ENCODE assay signal across 8 mouse cellular contexts in the genomic region with DNA sequence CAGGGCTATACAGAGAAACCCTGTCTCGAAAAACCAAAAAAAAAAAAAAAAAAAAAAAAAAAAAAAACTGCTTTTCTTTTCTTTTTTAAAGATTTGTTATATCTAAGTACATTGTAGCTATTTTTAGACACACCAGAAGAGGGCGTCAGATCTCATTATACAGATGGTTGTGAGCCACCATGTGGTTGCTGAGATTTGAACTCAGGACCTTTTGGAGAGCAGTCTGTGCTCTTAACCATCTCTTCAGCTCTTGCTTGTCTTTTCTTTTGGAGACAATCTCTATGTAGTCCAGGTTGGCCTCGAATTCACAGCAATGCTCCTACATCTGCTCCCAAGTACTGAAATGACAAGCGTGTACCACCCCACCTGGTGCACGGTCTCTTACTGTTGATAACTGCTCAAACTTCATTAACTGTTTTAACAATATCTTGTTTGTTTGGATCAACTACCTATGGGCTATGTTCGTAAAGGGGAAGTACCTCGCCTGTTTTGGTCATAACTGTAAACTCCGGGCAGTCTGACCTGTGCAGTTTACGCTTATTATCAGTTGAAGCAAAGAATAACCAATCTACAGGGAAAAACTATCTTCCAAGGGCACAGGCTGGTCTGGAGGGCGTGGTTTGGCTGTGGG. TPM values are rescaled to one million over a fixed set of nuclear protein-coding genes. Genes with fewer than 3 reads are reported as not detected.
DNase-seq lines count a peak whose midpoint lies in the region; ATAC-seq and TF ChIP-seq lines count a peak whose summit lies in the region.

No protein-coding gene starts in this region.

- TF ChIP-seq POLR2A in lung, adult 2 months (IDR thresholded peaks at IDR 0.05; ENCODE audit: borderline replicate concordance, extremely low read depth, low read depth, low read length): no peak
- TF ChIP-seq POLR2A in myocyte (IDR thresholded peaks at IDR 0.05; ENCODE audit: insufficient read length, low read depth): no peak

- H3K4me3 ChIP-seq in lung, adult 2 months (replicated peaks; ENCODE audit: extremely low read depth, low read depth, low read length): peak overlapping the region; percentile 18
- H3K4me3 ChIP-seq in hindbrain, postnatal 0 days (ENCODE audit: low read length): peak overlapping the region; percentile 55
- peak overlapping the region; percentile 62 for H3K4me3 ChIP-seq in myocyte

- ATAC-seq in hindbrain, postnatal 0 days: no peak

- H3K9ac ChIP-seq in hindbrain, postnatal 0 days (replicated peaks; ENCODE audit: low read length): peak overlapping the region; percentile 46; the same call in 1 of the 2 replicates

- H3K4me2 ChIP-seq in hindbrain, postnatal 0 days (ENCODE audit: low read depth, low read length): peak overlapping the region; percentile 59
- H3K4me2 ChIP-seq in myocyte (ENCODE audit: low read depth): peak overlapping the region; percentile 99

- H3K4me1 ChIP-seq in lung, adult 2 months (ENCODE audit: control insufficient read depth, insufficient read depth, low read length): peaks cover 3% of the 10 kb centered on the region; the same call in 1 of the 2 replicates
- peaks cover 9% of the 10 kb centered on the region; the same call in 1 of the 2 replicates for H3K4me1 ChIP-seq in hindbrain, postnatal 0 days (ENCODE audit: insufficient read depth, low read length)

- H3K36me3 ChIP-seq in hindbrain, postnatal 0 days (ENCODE audit: insufficient read depth, low read length): peaks cover 15% of the 10 kb centered on the region
- peaks cover 15% of the 10 kb centered on the region for H3K36me3 ChIP-seq in myocyte (ENCODE audit: control insufficient read depth, insufficient read depth)

- no peak overlapping the region for H3ac ChIP-seq in myocyte (ENCODE audit: control insufficient read depth, insufficient read length)

- no peak for TF ChIP-seq CTCF in lung, adult 2 months (IDR thresholded peaks at IDR 0.05; ENCODE audit: insufficient read depth, low read length)
- peak; percentile 20; the same call in 1 of the 2 replicates for TF ChIP-seq CTCF in hindbrain, postnatal 0 days (IDR thresholded peaks at IDR 0.05; ENCODE audit: low read depth)

- peaks cover 3% of the 10 kb centered on the region for H3K79me2 ChIP-seq in myocyte (ENCODE audit: control insufficient read depth, insufficient read depth)

- H3K27ac ChIP-seq in hindbrain, postnatal 0 days: peak overlapping the region; percentile 91; the same call in 1 of the 2 replicates

- intact Hi-C loops in left cerebral cortex, postnatal 10 days (cut with DNase I): loop anchor here (2.0 to 10.0 kb wide), 4 partner anchors 114 to 351 kb away; partner anchors contain the start of gene Phf12

- H3K9me3 ChIP-seq in hindbrain, postnatal 0 days (ENCODE audit: low read length): no peaks in the 10 kb centered on the region

- 6% methylated on average over 10 of the region's 10 CpGs for WGBS in lung, adult 2 months
- 4% methylated on average over 9 of the region's 10 CpGs for WGBS in hindbrain, postnatal 0 days

- no peaks in the 10 kb centered on the region for H3K27me3 ChIP-seq in hindbrain, postnatal 0 days (ENCODE audit: insufficient read depth, low read length)
- no peaks in the 10 kb centered on the region for H3K27me3 ChIP-seq in myocyte (ENCODE audit: control insufficient read depth, insufficient read depth, insufficient read length)

- DNase-seq in lung, adult 2 months: no peak
- DNase-seq in lung, postnatal 14 days: no peak
- DNase-seq in c-Kit-positive CD71-positive TER-119-positive erythroid progenitor cells, embryonic 14.5 days (ENCODE audit: low spot score): peak; percentile 98
- no peak for DNase-seq in hindbrain, postnatal 0 days (ENCODE audit: low spot score)
- no peak for DNase-seq in urinary bladder, adult 18-20 months (ENCODE audit: low spot score in 2 of 2)
- DNase-seq in left cerebral cortex, postnatal 10 days (ENCODE audit: extremely low spot score in 1 of 2, low spot score in 2 of 2): no peak
- DNase-seq in adrenal gland, postnatal 10 days: no peak

TF ChIP-seq in myocyte, 11 proteins besides CTCF, POLR2A, EP300 and RAD21:
- TF ChIP-seq E2F4 (IDR thresholded peaks at IDR 0.05; ENCODE audit: insufficient read depth) (no peak), POLR2AphosphoS2 (IDR thresholded peaks at IDR 0.05; ENCODE audit: insufficient read length, low read depth) (peak; percentile 1)
TF ChIP-seq in myocyte: peak in this region for 1.

RNA-seq across cellular contexts. Expression of gene Nek8, which starts 0.6 kb away (rescaled TPM):
- 16.1 and 18.9 TPM in 2 replicates for polyA plus RNA-seq in lung, adult 2 months (2012; rRNA removed)
- 7.6 and 11.8 TPM in 2 replicates for total RNA-seq in hindbrain, postnatal 0 days (2014; rRNA removed)
- 7.3 and 7.7 TPM in 2 replicates for polyA plus RNA-seq in hindbrain, postnatal 0 days (2015; fragmentation: Nextera tagmentation; extraction: Ambion mirVana)
- 9.6 TPM for polyA plus RNA-seq in myocyte (2012; fragmentation: generic; extraction: Trizol)
- 1 to 10 TPM; 4.8 to 5.8 TPM for total RNA-seq in left cerebral cortex, postnatal 10 days (2021)
- 10 to 100 TPM in 1 of 2 experiments, 1 to 10 TPM in 1; 8.6 to 10.9 TPM for total RNA-seq in adrenal gland, postnatal 10 days (2021)

RNA-seq across cellular contexts. Expression of gene Tlcd1, which starts 0.6 kb away (rescaled TPM):
- polyA plus RNA-seq in lung, adult 2 months (2012; rRNA removed): 38.0 and 44.2 TPM in 2 replicates
- 37.5 and 46.1 TPM in 2 replicates for total RNA-seq in hindbrain, postnatal 0 days (2014; rRNA removed)
- polyA plus RNA-seq in hindbrain, postnatal 0 days (2015; fragmentation: Nextera tagmentation; extraction: Ambion mirVana): 36.8 and 42.6 TPM in 2 replicates
- polyA plus RNA-seq in myocyte (2012; fragmentation: generic; extraction: Trizol): 17.4 TPM
- 10 to 100 TPM; 23.8 to 27.9 TPM for total RNA-seq in left cerebral cortex, postnatal 10 days (2021)
- 10 to 100 TPM; 34.4 to 45.6 TPM for total RNA-seq in adrenal gland, postnatal 10 days (2021)

RNA-seq across cellular contexts. Expression of gene Rpl23a, which starts 7.5 kb away (rescaled TPM):
- polyA plus RNA-seq in lung, adult 2 months (2012; rRNA removed): 103 and 212 TPM in 2 replicates
- 418 and 469 TPM in 2 replicates for total RNA-seq in hindbrain, postnatal 0 days (2014; rRNA removed)
- polyA plus RNA-seq in hindbrain, postnatal 0 days (2015; fragmentation: Nextera tagmentation; extraction: Ambion mirVana): 906 and 915 TPM in 2 replicates
- 3,571 TPM for polyA plus RNA-seq in myocyte (2012; fragmentation: generic; extraction: Trizol)
- 100 to 1,000 TPM; 802 to 805 TPM for total RNA-seq in left cerebral cortex, postnatal 10 days (2021)
- 1,000 to 10,000 TPM; 1,780 to 1,853 TPM for total RNA-seq in adrenal gland, postnatal 10 days (2021)

RNA-seq across cellular contexts. Expression of gene Traf4, which starts 10.5 kb away (rescaled TPM):
- polyA plus RNA-seq in lung, adult 2 months (2012; rRNA removed): 37.0 and 42.8 TPM in 2 replicates
- total RNA-seq in hindbrain, postnatal 0 days (2014; rRNA removed): 124 and 130 TPM in 2 replicates
- polyA plus RNA-seq in hindbrain, postnatal 0 days (2015; fragmentation: Nextera tagmentation; extraction: Ambion mirVana): 79.5 and 88.7 TPM in 2 replicates
- 206 TPM for polyA plus RNA-seq in myocyte (2012; fragmentation: generic; extraction: Trizol)
- total RNA-seq in left cerebral cortex, postnatal 10 days (2021): 10 to 100 TPM; 31.0 to 32.6 TPM
- 10 to 100 TPM; 52.2 to 53.0 TPM for total RNA-seq in adrenal gland, postnatal 10 days (2021)

RNA-seq across cellular contexts. Expression of gene Rab34, which starts 12.3 kb away (rescaled TPM):
- 45.4 and 59.2 TPM in 2 replicates for polyA plus RNA-seq in lung, adult 2 months (2012; rRNA removed)
- 85.6 and 96.4 TPM in 2 replicates for total RNA-seq in hindbrain, postnatal 0 days (2014; rRNA removed)
- 63.5 and 76.2 TPM in 2 replicates for polyA plus RNA-seq in hindbrain, postnatal 0 days (2015; fragmentation: Nextera tagmentation; extraction: Ambion mirVana)
- polyA plus RNA-seq in myocyte (2012; fragmentation: generic; extraction: Trizol): 88.8 TPM
- total RNA-seq in left cerebral cortex, postnatal 10 days (2021): 10 to 100 TPM; 37.0 to 39.8 TPM
- 100 to 1,000 TPM in 1 of 2 experiments, 10 to 100 TPM in 1; 93.0 to 100 TPM for total RNA-seq in adrenal gland, postnatal 10 days (2021)
